Mouse (Mus musculus) heart, embryonic 12.5 days (tissue): Measurements from ENCODE around the gene Lilrb4a. TPM values are rescaled to one million over a fixed set of nuclear protein-coding genes. Genes with fewer than 3 reads are reported as not detected.

Source experiments
- ATAC-seq: fragments of 200-750 bp; cut with Nextera tagmentation; 2 replicates; pipeline ENCODE4 v1.8.0; 2017; ENCODE audit warnings: moderate TSS enrichment, moderate library complexity; ENCODE audit not compliant: insufficient number of reproducible peaks, low FRiP score
- H3K27ac ChIP-seq: fragments of 300-500 bp; sonication (generic); 2 replicates; pipeline ENCODE4 v1.5.1; 2016; ENCODE audit warnings: mild to moderate bottlenecking, moderate library complexity; ENCODE audit not compliant: poor library complexity, severe bottlenecking
- H3K27me3 ChIP-seq: fragments of 300-500 bp; sonication (generic); replicated peaks from 2 replicates; pipeline ENCODE4 v1.6.1; 2016; ENCODE audit warnings: mild to moderate bottlenecking, moderate library complexity
- H3K36me3 ChIP-seq: fragments of 300-500 bp; sonication (generic); 2 replicates; pipeline ENCODE4 v1.6.1; 2016; ENCODE audit warnings: mild to moderate bottlenecking, moderate library complexity
- H3K4me1 ChIP-seq: fragments of 300-500 bp; sonication (generic); replicated peaks from 2 replicates; pipeline ENCODE4 v1.6.1; 2016; ENCODE audit warnings: mild to moderate bottlenecking
- H3K4me2 ChIP-seq: fragments of 300-500 bp; sonication (generic); 2 replicates; pipeline ENCODE4 v1.6.1; 2016; ENCODE audit warnings: mild to moderate bottlenecking, moderate library complexity
- H3K4me3 ChIP-seq: fragments of 300-500 bp; sonication (generic); 2 replicates; pipeline ENCODE4 v1.5.1; 2016; ENCODE audit warnings: mild to moderate bottlenecking
- H3K9ac ChIP-seq: fragments of 300-500 bp; sonication (generic); 2 replicates; pipeline ENCODE4 v1.6.1; 2016; ENCODE audit warnings: mild to moderate bottlenecking, moderate library complexity
- H3K9me3 ChIP-seq: fragments of 300-500 bp; sonication (generic); replicated peaks from 2 replicates; pipeline ENCODE4 v1.6.1; 2016; ENCODE audit warnings: mild to moderate bottlenecking, moderate library complexity
- WGBS: fragments of 180-500 bp; shearing (Covaris S2); methylation state at CpG from one replicate; pipeline ENCODE4 v1.1.7; 2016; 5-methylcytosine and 5-hydroxymethylcytosine counted together
- polyA plus RNA-seq: library from polyadenylated mRNA; unstranded; fragments of >200 nt; fragmentation: Nextera tagmentation; extraction: Ambion mirVana; gene quantifications from 2 replicates; pipeline ENCODE4 v1.2.1, GENCODE M21; 2016

Gene Lilrb4a
- polyA plus RNA-seq, 1 experiment from 2014 or later: 1.1 TPM

- H3K4me3 ChIP-seq: no peak overlapping the region
- 31% methylated on average over 8 of the region's 8 CpGs for WGBS
- no peaks in the 10 kb centered on the region for H3K27me3 ChIP-seq
- no peaks in the 10 kb centered on the region for H3K9me3 ChIP-seq
- 0 out of 2 replicates have a peak, but pooled peaks cover 6% of the 10 kb centered on the region for H3K4me1 ChIP-seq
- no peak for ATAC-seq
- no peak overlapping the region for H3K4me2 ChIP-seq
- H3K36me3 ChIP-seq: no peaks in the 10 kb centered on the region
- H3K9ac ChIP-seq: no peak overlapping the region
- H3K27ac ChIP-seq: no peak overlapping the region
These were observed 38.2 kb downstream of the Lilrb4a start for GRCm38 (mm10) chr10:51528840-51529434.

- no peak overlapping the region for H3K4me2 ChIP-seq
- H3K9ac ChIP-seq: no peak overlapping the region
- no peak for ATAC-seq
- WGBS: 50% methylated on average over 3 of the region's 3 CpGs
- no peaks in the 10 kb centered on the region for H3K9me3 ChIP-seq
- H3K4me1 ChIP-seq: 0 out of 2 replicates have a peak, but pooled peaks cover 6% of the 10 kb centered on the region
- no peak overlapping the region for H3K27ac ChIP-seq
- H3K27me3 ChIP-seq: no peaks in the 10 kb centered on the region
- H3K36me3 ChIP-seq: no peaks in the 10 kb centered on the region
- H3K4me3 ChIP-seq: no peak overlapping the region
These were observed 38.7 kb downstream of the Lilrb4a start for GRCm38 (mm10) chr10:51529497-51529896.

- WGBS: 91% methylated on average over 7 of the region's 7 CpGs
- no peak overlapping the region for H3K9ac ChIP-seq
- H3K27me3 ChIP-seq: no peaks in the 10 kb centered on the region
- no peak overlapping the region for H3K4me3 ChIP-seq
- H3K9me3 ChIP-seq: no peaks in the 10 kb centered on the region
- no peak overlapping the region for H3K27ac ChIP-seq
- no peak overlapping the region for H3K4me2 ChIP-seq
- H3K36me3 ChIP-seq: no peaks in the 10 kb centered on the region
- no peak for ATAC-seq
- 0 out of 2 replicates have a peak, but pooled peaks cover 6% of the 10 kb centered on the region for H3K4me1 ChIP-seq
These were observed 40.1 kb downstream of the Lilrb4a start for GRCm38 (mm10) chr10:51530813-51531212.

Other genes starting within 250 kb of the Lilrb4a start
- not detected in 2 replicates for gene Gm49339, start 10.3 kb upstream of the Lilrb4a start, polyA plus RNA-seq
- 0.18 and 0.43 TPM in 2 replicates for gene Lilr4b, start 10.3 kb upstream of the Lilrb4a start, polyA plus RNA-seq
- gene Fam162b, start 99.6 kb downstream of the Lilrb4a start, polyA plus RNA-seq: 0.42 TPM in 1 of 2 replicates, not detected in the other
- not detected in 2 replicates for gene Gprc6a, start 140.5 kb downstream of the Lilrb4a start, polyA plus RNA-seq
- gene Rfx6, start 186.8 kb downstream of the Lilrb4a start, polyA plus RNA-seq: not detected in 2 replicates